Mouse (Mus musculus) MEL (cell line): Measurements from ENCODE around the gene Trpv4.

ENCODE experiments used
- CHD1 ChIP-seq: IDR thresholded peaks from 2 replicates; pipeline ENCODE4 v1.6.1; 2012; ENCODE audit warnings: low read depth, mild to moderate bottlenecking, inconsistent platforms, low read length, improper control_type of control experiment
- CHD2 ChIP-seq: IDR thresholded peaks from 2 replicates; pipeline ENCODE4 v1.6.1; 2011; ENCODE audit warnings: low read length, improper control_type of control experiment
- CTCF ChIP-seq, 3 experiments: IDR thresholded peaks in 2 of 3; conservative IDR thresholded peaks in 1 of 3; 2 replicates each; pipeline ENCODE4 v1.5.1; 2011 to 2012; ENCODE audit warnings: low read length in 3 of 3, low read depth in 2 of 3, mild to moderate bottlenecking in 2 of 3, improper control_type of control experiment in 1 of 3, inconsistent platforms in 1 of 3, mixed read lengths in 1 of 3, moderate library complexity in 1 of 3; ENCODE audit not compliant: control insufficient read depth in 1 of 3, insufficient read depth in 1 of 3, poor library complexity in 1 of 3, severe bottlenecking in 1 of 3
- E2F4 ChIP-seq: IDR thresholded peaks from 2 replicates; pipeline ENCODE4 v1.6.1; 2011; ENCODE audit warnings: low read depth, low read length, improper control_type of control experiment, borderline replicate concordance
- ETS1 ChIP-seq: IDR thresholded peaks from 2 replicates; pipeline ENCODE4 v1.6.1; 2012; ENCODE audit warnings: low read depth, mild to moderate bottlenecking, inconsistent platforms, low read length, improper control_type of control experiment, moderate library complexity
- GATA1 ChIP-seq: IDR thresholded peaks from 2 replicates; pipeline ENCODE4 v1.6.1; 2011; ENCODE audit warnings: low read depth, low read length, improper control_type of control experiment
- MAFK ChIP-seq: IDR thresholded peaks from 2 replicates; pipeline ENCODE4 v1.6.1; 2011; ENCODE audit warnings: low read depth, mild to moderate bottlenecking, low read length, improper control_type of control experiment, borderline replicate concordance
- NRF1 ChIP-seq: IDR thresholded peaks from 2 replicates; pipeline ENCODE4 v1.6.1; 2014; ENCODE audit warnings: low read depth, mild to moderate bottlenecking, inconsistent platforms, low read length, improper control_type of control experiment, moderate library complexity; ENCODE audit not compliant: poor library complexity, insufficient read depth, severe bottlenecking
- POLR2A ChIP-seq, 2 experiments: IDR thresholded peaks; 2 replicates each; pipeline ENCODE4 v1.6.1; 2011 to 2012; ENCODE audit warnings: low read length in 2 of 2, mild to moderate bottlenecking in 2 of 2, control low read depth in 1 of 2, improper control_type of control experiment in 1 of 2, low read depth in 1 of 2, moderate library complexity in 1 of 2; ENCODE audit not compliant: control insufficient read depth in 1 of 2, insufficient read depth in 1 of 2, poor library complexity in 1 of 2
- SIN3A ChIP-seq: IDR thresholded peaks from 2 replicates; pipeline ENCODE4 v1.6.1; 2012; ENCODE audit warnings: low read length, improper control_type of control experiment, inconsistent platforms
- USF1 ChIP-seq: IDR thresholded peaks from 2 replicates; pipeline ENCODE4 v1.6.1; 2014; ENCODE audit warnings: low read depth, mild to moderate bottlenecking, inconsistent platforms, low read length, improper control_type of control experiment, moderate library complexity
- USF2 ChIP-seq, 2 experiments: IDR thresholded peaks; 2 replicates each; pipeline ENCODE4 v1.6.1; 2011 to 2012; ENCODE audit warnings: improper control_type of control experiment in 2 of 2, low read length in 2 of 2, borderline replicate concordance in 1 of 2, inconsistent platforms in 1 of 2, low read depth in 1 of 2, mild to moderate bottlenecking in 1 of 2; ENCODE audit not compliant: insufficient read depth in 1 of 2
- ZMIZ1 ChIP-seq: IDR thresholded peaks from 2 replicates; pipeline ENCODE4 v1.6.1; 2012; ENCODE audit warnings: low read depth, mild to moderate bottlenecking, inconsistent platforms, low read length, improper control_type of control experiment, moderate library complexity

- TF ChIP-seq ETS1 (no peak), CTCF (IDR thresholded peaks at IDR 0.05 in 2 of 3, conservative IDR thresholded peaks at IDR 0.05 in 1 of 3; ENCODE audit: control insufficient read depth in 1 of 3, insufficient read depth in 1 of 3, low read depth in 2 of 3, low read length in 3 of 3, poor library complexity in 1 of 3, severe bottlenecking in 1 of 3) (no peak), ZMIZ1 (no peak), USF2 (IDR thresholded peaks at IDR 0.05; ENCODE audit: borderline replicate concordance in 1 of 2, insufficient read depth in 1 of 2, low read depth in 1 of 2, low read length in 2 of 2) (no peak), POLR2A (IDR thresholded peaks at IDR 0.05; ENCODE audit: control insufficient read depth in 1 of 2, insufficient read depth in 1 of 2, low read depth in 1 of 2, low read length in 2 of 2, poor library complexity in 1 of 2) (no peak), CHD2 (no peak), CHD1 (no peak), SIN3A (no peak), E2F4 (no peak), MAFK (no peak), USF1 (no peak), GATA1 (no peak), NRF1 (no peak)
Observed at GRCm38 (mm10) chr5:114597222-114597621, 61.0 kb downstream of the Trpv4 start.
